Mouse (Mus musculus): ENCODE results near the gene Elf1.
A peak's percentile ranks its signal among the peaks of the same experiment; 100 is the strongest.

The Elf1 gene

DNA sequence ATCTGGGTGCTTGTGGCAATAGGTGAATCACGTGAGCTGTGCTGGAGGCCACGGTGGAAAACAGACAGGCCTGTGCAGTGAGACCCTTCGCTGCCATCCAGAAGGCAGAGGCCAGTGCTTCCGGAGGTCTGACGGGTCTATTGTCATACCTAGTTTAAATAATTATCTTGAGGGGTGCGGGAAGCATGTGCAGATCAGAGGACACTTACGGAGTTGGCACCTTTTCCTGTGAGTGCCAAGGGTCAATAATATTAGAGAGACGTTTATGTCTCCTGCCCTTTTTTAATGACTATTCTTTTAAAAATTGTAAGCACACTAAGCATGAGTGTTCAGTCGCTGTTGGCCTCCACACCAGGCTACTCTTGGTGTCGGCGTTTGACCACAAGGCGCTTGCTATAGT is 8.2 kb downstream of the Elf1 start:
- DNase-seq (ENCODE audit: low spot score), result no peak

DNA sequence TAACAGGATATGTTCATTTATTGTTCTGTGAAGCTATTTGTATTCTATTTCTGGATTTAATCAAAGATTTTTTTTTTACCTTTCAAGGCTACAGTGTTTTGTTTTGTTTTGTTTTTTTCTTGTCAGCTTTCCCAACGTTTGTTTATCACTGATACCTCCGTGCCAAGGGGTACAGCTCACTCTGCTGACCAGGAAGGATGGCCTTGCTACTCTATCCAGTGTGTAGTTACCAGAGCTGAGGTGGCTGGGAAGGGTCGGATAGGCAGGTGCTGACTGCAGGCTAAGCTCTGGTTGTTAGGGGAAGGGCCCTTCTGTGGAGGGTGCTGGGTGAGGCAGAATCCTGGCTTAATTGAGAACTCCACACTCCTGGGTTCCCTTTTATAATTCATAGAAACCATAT is 9.3 kb downstream of the Elf1 start:
- no peak for DNase-seq (ENCODE audit: low spot score)

DNA sequence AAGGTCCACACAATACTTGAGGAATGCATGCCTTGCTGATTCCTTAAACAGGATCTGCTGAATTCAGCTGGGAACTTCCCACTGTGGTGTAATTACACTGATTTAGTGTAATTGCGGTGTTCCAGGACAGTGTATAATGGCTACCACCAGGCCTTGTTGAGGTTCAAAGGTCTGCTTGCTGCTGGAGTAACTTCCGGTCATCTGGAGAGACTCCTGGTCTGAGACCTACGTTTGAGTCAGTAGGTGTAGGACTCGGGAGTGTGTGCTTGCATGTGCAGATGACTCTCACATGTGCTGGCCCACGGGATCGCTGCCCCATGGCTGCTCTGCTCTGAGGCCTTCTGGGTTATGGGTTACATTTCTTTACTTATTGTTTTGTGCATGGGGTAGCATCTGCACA is 13.4 kb downstream of the Elf1 start:
- no peak for DNase-seq (ENCODE audit: low spot score)

DNA sequence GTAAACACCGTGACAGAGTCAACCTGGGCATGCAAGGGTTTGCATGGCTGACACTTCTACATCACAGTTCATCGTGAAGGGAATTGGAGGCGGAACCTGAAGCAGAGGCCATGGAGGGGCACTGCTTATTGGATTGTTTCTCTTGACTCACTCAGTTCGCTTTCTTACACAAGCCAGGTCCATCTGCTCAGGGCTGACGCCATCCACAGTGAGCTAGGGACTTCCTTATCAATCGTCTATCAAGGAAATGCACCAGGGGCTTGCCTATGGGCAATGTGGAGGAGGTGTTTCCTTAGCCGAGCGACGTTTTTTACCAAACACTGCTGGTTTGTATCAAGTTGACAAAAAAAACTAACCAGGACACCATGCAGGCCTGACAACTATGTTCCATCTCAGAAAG is 18.3 kb downstream of the Elf1 start:
- no peak for DNase-seq (ENCODE audit: low spot score)

DNA sequence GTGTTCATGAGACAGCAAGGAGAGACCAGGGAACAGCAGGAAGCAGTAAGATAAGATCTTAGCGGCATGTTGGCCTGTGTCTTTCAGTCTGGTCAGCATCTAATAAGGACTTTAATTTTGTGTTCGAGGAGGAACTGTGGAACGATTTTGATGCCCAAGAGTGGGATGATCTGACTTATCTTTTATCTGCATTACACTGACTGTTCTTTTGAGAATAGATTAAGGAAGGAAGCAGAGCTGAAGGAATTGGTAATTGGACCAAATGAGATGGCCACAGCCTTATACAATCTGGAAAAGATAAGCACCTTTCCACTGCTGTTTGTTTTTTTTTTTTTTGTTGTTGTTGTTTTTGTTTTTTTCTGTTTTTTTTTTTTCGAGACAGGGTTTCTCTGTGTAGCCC is 19.8 kb downstream of the Elf1 start:
- DNase-seq (ENCODE audit: low spot score), result no peak

DNA sequence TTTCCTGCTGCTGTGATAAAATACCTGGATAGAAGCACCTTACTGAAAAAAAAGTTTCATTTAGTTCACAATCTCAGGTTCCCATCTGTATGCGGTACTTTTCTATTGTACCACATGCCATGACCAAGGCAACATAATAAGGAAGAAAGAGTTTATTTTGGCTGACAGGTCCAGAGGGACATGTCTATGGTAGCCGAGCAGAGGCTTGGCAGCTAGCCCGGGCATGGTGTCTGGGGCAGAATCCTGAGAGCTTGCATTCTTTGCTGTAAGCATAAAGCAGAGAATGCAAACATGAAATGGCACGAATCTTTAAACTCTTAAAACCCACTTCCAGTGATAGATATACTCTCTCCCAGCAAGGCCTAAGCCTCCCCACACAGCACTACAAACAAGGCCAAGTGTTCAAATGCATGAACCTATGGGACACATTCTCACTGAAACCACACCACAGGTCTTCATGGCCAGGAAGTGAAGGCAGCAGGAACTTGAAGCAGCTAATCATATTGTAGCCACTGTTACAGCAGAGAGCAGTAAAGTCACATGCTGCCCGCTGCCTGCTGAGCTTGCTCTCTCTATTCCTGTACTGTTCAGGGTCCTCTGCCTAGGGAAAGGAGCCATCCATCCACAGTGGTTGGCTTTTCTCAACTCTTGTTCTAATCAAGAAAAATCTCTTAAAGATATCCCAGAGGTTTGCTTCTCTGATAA is 22.5 kb downstream of the Elf1 start:
- no peak for DNase-seq (ENCODE audit: low spot score)

DNA sequence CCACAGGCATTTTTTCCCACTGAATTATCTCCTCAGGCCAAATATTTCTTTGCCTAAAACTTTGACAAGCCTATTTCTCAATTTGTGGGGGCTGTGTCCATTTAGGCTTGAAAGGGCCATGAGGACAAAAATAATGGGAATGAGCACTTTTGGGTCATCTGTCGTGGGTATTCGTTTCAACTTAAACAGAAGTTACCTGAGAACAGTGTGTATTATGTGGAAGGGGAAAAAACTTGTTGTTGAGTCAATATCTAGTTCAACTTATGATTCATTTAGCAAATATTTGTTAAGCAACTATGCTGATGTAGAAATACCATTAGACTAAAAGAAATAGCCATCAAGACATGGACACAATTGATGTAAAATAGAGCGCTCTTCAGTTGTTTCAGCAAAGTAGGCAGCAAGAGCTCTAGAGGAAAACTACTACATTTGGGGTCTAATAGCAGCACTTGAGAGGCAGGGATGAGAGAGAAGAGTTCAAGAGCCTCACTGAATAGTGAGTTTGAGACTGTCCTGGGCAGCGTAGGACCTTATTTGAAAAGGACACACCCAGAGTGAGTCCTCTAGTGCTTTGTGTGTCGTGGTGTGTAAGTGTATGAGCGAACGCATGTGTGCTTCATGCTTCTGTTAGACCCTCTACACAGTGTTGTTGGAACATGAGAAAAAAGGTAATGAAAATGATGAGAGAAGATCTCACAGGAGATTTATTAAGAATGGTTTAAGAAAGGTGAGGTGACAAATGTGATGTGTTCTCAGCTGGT is 23.4 kb downstream of the Elf1 start:
- DNase-seq (ENCODE audit: low spot score), result no peak

DNA sequence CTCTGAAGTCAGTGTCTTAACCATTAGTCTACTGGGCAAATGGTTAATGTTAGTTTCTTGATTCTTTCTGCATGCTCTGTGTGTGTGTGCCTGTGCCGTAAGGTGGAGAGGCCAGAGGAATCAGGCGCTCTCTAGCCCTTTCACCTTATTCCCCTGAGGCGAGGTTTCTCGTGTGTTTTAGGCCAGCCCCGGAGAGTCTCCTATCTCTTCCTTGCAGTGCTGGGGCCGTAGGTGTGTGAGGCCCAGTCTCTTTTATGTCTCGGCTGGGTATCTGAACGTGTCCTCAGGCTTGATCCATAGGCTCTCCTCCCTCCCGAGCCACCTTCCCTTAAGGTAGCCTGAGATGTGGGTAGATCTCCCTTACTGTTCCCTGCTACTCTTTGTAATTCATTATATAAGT is 25.2 kb downstream of the Elf1 start:
- DNase-seq (ENCODE audit: low spot score), result no peak

DNA sequence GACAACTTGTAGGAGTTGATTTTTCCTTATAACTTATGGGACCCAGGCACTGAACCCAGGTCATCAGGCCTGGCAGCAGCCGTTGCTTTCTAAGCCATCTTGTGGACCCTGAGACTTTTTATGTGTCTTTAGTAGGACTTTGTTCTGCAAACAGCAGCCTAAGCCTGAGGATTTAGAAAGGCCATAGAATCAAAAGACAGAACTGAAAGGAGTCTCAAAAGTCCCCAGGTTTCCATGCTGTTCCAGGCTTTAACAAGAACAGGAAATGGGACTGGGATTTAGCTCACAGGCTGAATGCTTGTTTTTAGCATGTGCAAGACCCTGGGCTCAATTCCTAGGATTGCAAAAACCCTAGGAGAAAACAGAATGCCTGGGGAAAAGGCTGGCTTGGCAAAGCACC is 26.9 kb downstream of the Elf1 start:
- DNase-seq (ENCODE audit: low spot score), result no peak

DNA sequence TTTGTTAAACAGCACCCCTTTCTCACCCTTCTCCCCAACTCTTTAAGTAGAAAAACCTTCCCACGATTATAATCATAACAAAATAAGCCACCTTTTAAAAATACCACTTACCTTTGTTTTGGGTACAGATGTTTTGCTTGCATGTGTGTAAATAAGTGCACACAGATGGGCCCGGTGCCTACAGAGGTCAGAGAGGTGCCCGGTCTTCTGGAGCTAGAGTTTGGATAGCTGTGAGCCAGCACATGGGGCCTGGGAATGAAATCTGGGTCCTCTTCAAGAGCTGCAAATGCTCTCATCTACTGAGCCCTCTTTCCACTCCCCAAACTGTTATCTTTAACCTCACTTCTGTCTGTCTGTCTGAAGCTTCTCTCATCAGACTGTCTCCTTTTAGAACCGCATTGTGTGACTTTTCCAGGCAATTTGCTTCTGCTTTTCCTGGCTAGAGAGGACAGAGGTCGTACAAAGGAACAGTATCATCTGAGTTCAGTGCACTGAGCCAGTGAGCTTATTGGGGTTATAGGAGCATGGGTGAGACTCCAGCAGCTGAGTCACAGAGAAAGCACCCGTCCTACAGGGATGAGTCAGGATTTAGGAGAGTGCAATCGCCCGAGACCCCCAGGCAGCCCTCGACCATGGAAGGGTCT is 27.8 kb downstream of the Elf1 start:
- no peak for DNase-seq (ENCODE audit: low spot score)

DNA sequence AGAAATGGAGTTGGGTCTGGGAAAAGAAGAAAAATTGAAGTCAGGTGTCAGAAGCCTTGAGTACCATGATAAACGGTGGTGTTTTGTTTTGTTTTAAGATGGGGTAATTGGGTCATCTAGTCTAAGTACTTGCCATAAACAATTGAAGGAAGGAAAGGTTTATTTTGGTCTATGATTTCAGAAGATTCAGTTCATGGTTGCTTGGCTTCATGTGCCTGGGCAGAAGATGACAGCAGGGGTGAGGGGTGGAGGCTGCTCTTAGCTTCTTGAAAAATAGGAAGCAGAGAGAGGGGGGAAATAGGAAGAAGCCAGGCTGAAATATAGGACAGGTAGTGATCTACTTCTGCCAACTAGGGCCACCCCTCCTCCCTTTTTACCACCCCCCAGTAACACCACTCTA is 30.5 kb downstream of the Elf1 start:
- DNase-seq (ENCODE audit: low spot score), result no peak

DNA sequence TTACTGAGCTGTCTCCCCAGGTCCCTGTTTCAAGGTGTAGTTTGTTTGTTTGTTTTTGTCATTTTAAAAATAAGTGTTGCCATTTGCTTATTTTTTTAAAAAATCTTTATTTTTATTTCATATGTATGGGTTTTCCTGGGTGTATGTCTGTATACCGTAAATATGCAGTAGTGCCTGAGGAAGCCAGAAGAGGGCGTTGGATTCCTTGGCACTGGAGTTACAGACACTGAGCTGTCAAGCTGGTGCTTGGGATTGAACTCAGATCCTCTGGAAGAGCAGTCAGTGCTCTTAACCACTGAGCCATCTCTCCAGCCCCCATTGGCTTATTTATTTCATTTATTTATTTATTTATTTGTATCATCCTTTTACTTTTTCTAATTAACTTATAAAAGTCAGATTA is 33.0 kb downstream of the Elf1 start:
- DNase-seq (ENCODE audit: low spot score), result no peak

DNA sequence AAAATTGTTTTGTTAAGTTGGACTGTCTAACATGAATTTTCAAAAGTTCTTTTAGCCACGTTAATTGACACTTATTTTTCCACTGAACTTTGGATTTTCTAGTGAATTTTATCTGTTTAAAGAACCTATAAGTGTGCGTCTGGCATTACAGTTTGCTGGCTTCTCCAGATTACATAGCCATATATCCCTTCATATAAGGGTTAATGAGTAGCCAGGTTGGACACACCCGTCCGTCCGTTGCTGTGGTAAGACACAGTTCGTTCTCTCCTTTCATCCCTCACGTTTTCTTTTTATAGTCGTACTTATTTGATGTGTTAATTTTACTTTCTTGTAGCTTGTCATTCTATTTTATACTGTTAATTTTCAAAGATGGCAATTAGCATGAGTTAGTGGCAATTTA is 34.1 kb downstream of the Elf1 start:
- no peak for DNase-seq (ENCODE audit: low spot score)

DNA sequence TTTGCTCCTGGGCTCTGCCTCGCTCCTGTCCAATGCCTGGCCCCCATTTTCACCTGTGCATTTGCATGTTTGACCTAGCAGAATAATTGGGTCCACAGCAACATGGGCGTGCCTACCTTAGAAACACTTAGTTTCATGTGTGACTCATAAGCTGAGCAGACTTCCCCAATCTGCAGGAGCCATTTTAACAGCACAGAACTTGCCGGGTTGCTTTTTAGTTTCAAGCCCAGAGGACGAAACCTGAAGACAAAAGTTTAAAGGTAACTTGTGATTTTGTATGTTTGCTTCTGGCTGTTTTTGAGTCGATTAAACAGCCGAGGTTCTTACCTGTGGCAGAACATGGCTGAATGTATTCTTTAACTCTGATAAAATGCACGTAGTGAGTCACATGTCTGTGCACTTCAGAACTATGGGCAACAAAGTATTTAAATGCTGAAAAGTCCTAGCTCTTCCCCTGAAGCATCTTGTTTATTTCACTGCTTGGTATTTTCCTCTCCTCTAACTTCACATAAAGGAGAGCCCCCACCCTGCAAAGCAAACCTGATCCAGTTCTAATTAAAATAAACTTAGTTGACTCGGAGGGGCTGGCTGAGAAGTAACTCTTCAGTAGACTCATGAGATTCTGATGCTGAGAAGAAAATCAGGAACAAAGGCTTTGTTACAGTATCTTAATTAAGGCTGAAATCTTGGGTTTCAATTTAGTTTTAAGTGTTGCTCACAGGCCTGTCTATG is 34.7 kb downstream of the Elf1 start:
- peak; percentile 56 for DNase-seq (ENCODE audit: low spot score)

DNA sequence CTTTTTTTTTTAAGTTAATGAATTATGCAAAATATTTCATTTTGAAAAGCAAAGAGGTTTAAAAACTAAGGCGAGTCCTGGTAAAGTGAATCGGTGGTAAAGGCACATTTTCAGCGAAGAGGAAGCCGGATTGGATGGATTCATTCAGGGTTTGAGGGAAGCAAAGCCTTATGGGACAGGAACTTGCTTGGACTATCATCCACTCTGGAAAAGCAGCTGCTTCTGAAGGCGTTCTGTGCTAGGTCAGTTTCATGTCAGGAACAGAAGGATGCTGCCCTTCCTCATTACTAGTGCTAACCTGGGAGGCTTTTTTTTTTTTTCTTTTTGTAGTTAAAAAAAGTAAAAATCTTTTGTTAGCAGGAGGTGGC is 35.2 kb downstream of the Elf1 start:
- no peak for DNase-seq (ENCODE audit: low spot score)

DNA sequence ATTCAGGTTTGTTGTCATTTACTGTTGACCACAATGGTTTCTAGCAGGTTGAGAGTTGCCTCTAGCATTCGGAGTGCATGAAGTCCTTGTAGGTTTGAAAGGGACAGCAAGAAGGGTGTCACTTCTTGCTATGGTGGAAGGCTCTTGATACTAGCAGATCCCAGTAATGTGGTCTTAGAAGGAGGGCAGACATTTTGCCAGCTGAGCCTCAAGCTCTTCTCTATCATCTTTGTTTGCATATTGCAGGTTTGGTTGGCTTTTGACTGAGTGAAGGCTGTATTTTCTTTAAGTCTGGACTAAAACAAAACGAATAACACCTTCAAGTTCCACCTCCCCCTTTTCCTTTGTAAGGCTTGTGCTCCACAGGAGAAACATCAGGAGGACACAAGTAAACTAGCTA is 35.8 kb downstream of the Elf1 start:
- no peak for DNase-seq (ENCODE audit: low spot score)

DNA sequence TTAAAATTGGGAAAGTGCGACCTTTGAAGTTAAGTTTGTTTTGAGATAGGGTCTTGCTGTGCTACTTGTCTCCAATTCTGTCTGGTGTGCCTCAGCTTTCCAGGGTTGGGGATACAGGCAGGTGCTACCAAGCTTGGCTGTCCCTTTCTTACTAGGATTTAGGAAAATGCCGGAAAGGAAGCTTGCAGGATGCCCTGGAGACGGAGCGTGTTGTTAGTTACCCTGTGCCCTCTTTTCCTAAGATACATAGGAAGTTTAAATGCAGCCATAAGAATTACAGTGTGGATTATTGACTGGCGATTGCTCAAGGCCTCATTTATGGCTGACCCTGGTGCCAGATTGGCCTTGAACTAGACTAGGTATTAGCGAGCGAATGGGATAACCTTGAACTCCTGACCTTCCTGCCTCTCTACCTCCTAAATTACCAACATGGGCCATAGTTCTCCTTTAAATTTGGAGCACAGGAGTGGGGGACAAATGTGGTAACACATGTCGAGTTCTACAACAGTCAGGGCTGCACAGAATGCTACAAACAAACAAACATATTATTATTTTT is 36.3 kb downstream of the Elf1 start:
- no peak for DNase-seq (ENCODE audit: low spot score)

DNA sequence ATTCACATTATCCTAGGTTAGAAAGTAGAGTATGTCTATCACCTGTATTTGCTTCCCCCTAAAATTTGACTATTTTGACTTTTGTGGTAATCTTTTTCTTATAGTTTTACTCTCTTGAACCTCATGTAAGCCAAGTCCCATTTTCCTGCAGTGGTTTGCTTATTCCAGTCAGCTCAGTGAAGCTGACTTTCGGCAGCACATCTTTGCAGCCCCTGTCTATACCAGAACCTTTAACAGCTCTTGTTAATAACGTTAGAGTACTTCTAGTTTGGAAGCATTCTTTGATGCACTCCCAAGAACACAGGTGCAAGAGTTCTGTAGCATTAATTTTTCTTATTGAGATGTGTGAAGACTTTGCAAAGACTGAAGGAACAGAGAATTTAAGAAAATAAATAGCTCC is 37.1 kb downstream of the Elf1 start:
- DNase-seq (ENCODE audit: low spot score), result no peak

DNA sequence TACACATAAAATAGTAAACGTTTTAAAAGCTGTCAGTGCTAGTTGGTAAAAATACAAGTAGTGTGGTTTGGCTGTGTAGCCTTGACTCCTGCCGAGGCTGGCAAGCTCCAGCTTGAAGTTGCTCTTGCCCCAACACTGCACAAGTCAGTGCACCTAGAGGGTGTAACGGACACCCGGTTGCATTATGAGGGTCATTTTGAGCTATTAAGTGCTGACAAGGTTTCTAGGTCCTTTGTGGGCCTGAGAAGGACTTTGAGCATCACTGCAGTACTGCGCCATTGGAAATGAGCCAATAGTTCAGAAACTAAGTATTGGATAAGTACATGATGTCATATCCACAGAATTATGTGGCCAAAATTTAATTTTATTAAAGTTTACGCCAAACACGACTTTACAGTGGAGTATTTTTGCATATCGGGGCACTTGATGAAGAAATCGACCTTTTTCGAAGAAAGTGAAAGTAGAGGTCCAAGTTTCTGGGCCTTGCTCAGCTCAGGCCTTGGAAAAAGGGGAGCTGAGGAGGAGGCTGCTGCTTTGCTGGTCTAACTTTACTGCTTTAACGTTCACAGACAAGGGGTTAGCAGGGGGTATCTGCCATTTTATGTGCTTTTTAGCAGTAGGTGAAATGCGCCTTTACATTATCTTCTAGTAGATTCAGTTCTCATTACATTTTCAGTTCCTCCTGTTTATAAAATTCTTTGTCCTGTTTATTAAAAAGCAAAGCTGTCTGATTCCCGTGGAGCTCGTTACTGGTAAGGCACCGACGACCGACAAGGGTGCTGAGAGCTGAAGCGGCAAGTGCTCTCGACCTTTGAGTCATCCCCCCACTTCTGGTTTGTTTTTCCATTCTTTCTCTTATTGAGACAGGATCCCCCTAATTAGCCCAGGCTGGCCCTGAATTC is 38.0 kb downstream of the Elf1 start:
- no peak for DNase-seq (ENCODE audit: low spot score)

DNA sequence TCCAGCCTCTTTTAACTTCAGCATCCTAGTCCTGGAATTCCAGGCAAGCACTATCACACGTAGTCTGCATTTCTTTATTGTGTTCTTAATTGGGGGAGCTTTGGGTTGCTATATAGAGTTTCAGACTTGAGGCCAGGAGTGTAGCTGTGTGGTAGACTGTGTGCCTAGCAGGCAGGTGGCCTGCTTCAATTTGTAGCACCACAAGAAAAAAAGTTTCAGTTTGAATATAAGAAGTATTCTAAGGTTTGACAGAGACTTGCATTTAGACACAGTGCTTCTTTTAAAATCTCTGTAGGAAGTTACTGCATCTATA is 38.6 kb downstream of the Elf1 start:
- DNase-seq (ENCODE audit: low spot score), result no peak

DNA sequence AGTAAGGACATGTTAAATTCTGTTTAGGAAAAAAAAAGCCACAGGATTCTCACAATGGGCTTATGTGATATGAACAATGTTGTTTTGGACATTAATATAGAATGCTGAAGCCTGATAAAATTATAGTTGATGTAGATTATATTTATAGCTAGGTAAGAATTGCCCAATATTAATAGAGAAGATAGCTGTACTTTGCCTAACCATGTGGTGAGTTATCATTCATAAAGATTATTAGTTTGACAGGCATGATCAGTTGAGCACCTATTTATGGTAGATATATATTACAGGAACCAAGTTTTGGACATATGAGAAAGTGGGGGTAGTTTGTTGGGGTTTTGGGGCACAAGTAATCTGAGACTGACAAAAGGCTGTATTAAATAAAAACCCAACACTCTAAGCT is 39.6 kb downstream of the Elf1 start:
- DNase-seq (ENCODE audit: low spot score), result no peak

DNA sequence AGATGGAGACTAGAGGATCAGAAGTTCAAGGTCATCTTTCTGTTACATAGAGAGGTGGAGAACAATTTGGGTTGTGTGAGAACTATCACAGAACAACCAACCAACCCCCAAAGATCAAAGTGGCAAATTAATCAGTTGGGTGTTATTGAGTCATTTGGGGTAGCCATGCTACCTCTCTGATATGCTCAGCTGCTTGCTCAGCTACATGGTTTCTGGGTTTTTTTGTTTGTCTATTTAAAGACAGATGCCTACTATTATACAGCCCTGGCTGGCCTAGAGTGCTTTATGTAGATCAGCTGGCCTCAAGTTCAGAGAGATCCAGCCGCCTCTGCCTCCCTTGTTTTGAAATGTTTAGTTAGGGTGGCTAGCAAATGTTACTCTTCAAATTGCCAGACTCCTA is 40.1 kb downstream of the Elf1 start:
- DNase-seq (ENCODE audit: low spot score), result no peak
